Mouse (Mus musculus) mouse trophoblast stem cell (cell line): ENCODE data around the gene Hbs1l.

Source experiments
- in situ Hi-C, 2 experiments: fragments of 300-500 bp; cut with MseI, MboI; formaldehyde crosslinking; loops; 2 replicates in 1 of 2; 3 replicates in 1 of 2; pipeline ENCODE4 v1.15.1; 2025

The Hbs1l gene

GRCm38 (mm10) chr10:21400453-21400852, 104.7 kb downstream of the Hbs1l start:
- in situ Hi-C loops: no loop called here

- in situ Hi-C loops: no loop called here
These were observed 105.5 kb downstream of the Hbs1l start for GRCm38 (mm10) chr10:21401259-21401658.

GRCm38 (mm10) chr10:21404822-21405221, 109.0 kb downstream of the Hbs1l start:
- in situ Hi-C loops: no loop called here

GRCm38 (mm10) chr10:21405707-21406534, 110.1 kb downstream of the Hbs1l start:
- in situ Hi-C loops: no loop called here

GRCm38 (mm10) chr10:21410711-21411110, 114.9 kb downstream of the Hbs1l start:
- in situ Hi-C loops: no loop called here

- in situ Hi-C loops: no loop called here
These were observed 115.9 kb downstream of the Hbs1l start for GRCm38 (mm10) chr10:21411621-21412205.

- in situ Hi-C loops: no loop called here
These were observed 119.3 kb downstream of the Hbs1l start for GRCm38 (mm10) chr10:21415031-21415430.

GRCm38 (mm10) chr10:21416184-21416583, 120.4 kb downstream of the Hbs1l start:
- in situ Hi-C loops: no loop called here
